Mouse (Mus musculus) lung, adult 2 months (tissue): Measurements from ENCODE around the gene Hip1.

Source experiments
- CTCF ChIP-seq: fragments of 200-500 bp; IDR thresholded peaks from 2 replicates; pipeline ENCODE4 v1.5.1; 2011; ENCODE audit warnings: mild to moderate bottlenecking, low read length, control low read depth; ENCODE audit not compliant: insufficient read depth
- POLR2A ChIP-seq: fragments of 200-500 bp; IDR thresholded peaks from 2 replicates; pipeline ENCODE4 v1.6.1; 2011; ENCODE audit warnings: low read depth, mild to moderate bottlenecking, control low read depth, low read length, borderline replicate concordance; ENCODE audit errors: extremely low read depth

- TF ChIP-seq POLR2A = no peak
- no peak for TF ChIP-seq CTCF
Measured at GRCm38 (mm10) chr5:135373601-135374000, 171.3 kb downstream of the Hip1 start.
